Mouse (Mus musculus): ENCODE results near the gene Grhl3.

Gene Grhl3

DNA sequence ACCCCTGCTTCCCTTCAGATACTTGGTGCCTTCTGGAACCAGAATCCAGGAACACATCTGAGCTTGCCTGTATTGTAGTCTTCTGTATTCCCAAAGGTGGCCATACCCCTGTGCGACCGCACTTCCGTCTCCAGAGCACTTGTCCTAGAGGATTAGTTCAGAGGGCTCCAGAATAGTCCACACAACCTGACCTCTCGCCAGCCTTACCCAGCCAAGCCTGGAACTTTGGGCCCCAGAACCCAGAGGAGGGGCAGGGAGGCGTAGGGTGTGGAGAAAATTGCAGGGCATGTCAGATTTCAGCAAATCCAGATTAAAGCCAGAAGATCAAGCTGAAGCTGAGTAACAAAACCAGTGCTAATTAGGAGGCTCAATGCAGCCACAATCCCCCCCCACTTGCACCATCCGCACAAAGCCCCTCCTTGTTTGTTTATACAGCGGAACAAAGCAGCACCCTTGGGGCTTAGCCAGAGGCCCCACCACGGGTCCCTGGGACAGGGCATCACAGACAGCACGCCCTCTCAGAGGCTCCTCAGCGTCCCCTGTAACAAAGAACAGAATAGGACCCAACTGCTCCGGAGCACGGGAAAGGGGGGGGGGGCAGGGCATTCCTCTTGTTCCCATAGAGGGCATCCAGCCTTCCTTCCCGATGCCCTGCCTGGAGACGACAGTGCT lies 47.3 kb downstream of the Grhl3 start:
- DNase-seq: no peak

DNA sequence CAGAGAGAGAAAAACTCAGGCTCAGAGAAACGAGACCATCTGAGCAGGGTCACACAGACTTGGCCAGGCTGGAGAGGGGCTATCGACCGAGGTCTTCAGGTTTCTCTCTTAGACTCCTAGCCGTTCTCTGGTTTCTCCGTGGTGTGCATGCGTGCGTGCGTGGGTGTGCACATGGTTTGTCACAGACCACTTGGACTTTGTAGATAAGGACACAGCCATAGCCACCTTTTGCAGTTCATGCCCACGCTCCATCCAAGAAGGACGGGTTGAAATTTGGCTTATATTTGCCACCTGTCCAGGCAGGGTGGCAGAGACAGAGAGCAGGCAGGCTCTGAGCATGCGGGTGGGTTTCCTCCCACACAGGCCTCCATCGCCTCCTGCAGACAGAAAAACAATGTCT lies 48.4 kb downstream of the Grhl3 start:
- no peak for DNase-seq

DNA sequence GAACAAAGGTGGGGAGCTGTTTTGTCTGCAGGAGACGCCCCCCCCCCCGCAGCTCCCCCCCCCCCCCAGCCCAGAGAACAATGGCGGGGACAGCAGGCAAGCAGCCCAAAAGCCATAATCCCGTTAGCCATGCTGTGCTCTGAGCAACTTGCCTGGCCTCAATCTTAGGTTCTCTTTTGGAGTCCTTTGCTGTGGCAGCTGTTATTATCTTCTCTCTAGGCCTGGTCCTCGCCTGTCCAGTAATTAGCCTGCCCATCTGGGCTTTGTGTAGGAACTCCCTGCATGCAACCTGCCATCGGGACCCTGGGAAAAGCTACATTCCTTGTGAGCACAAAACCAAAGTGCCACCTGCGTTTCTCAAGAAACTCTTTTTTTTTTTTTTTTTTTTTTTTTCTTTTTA lies 49.5 kb downstream of the Grhl3 start:
- DNase-seq: peak in 1 of 2 experiments; percentile 6

DNA sequence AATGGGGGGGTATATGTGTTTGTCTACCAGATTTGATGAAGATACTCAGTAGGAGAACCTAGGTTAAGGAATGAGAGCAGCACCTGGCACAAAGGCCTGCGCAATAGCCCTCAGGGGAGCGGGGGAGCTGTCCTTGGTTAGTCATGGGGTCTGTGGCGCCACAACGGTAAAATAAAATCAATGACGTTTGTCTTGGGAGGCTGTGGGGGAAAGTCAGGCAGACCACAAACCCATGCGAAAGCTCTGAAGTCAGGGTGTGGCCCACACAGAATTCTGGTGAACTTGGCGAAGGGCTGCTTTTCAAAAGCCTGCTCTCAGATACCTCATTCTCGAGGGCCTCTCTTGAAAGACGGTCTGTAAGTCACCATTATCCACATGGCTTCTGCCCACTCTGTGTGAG lies 53.0 kb downstream of the Grhl3 start:
- no peak for DNase-seq

DNA sequence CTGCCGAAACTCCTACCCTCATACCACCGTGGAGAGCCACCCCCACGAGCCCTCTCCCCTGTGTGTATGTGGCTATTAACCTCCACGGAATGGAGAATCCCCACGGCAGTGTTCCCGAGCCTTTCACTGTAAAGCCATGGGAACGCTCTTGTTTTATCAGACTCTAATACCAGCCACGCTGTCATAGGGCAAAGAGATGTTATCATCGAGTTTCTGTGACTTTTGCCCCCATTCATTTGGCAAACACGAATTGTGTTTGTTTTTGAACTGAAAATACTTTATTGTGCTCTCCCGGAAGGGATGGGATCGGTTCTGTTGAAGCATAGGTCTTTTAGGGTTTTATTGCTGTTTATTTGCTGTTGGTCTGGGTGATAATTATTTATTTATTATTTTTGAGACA lies 55.3 kb downstream of the Grhl3 start:
- DNase-seq: peak in 1 of 2 experiments; percentile 28

DNA sequence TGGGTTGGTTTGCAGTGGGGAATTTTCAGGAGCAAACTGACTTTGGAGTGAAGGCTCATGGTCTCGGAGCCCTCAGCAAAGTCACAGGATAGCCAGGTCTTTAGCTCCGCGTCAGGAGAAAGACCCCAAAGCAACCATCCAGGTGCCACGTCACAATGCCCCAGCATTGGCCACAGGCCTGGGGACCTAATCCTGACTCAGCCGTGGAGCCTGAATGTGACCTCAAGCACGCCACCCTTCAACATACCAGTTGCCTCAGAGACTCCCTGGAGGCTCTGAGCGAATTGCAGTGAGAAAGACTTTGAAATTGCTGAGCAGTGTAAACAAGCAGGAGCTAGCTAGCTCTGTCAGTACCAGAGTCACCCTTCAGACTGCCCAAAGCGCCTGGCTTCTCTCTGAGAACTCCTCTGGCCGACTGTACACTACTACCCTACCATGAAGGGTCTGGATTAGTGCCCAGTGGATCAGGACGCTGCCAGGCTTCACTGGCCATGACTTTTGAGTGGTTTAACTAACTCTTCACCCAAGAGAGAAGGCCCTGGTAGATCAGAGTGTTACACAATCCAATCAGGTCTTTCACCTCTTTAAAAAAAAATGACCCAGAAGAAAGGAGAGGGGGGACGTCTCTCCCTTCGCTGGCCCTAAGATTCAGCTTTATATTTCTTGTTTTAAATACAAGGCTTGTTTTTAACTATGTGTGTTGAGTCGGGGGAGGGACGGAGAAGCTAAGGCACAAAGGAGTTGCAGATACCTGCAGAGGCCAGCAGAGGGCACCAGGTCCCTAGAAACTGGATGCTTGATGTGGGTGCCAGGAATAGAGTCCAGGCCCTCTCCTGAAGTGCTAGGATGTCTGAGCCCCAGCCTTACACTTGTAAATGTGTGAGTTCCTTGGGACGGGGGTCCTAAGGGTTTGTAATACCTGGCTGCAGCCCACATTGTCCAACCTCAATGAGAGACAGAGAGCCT lies 56.8 kb downstream of the Grhl3 start:
- DNase-seq: peak; percentile 72 to 87

DNA sequence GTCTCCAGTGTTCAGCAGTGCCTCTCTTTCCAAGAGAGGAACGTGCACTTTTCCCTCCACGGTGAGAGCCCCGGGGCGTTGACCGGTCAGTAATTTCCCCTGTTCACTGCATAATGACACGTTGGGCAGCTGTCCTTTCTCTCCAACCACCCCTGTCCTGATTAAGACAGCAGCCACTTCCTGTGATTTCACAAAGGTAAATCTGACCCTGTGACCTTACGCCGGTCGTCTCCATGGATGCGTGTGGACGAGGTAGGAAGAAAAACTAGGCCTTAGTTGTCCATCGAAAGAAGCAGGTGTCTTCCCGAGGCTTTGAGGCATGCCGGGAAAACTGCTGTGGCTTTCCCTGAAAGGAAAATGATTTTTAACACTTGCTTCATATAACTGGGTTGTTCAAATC lies 58.5 kb downstream of the Grhl3 start:
- peak in 1 of 2 experiments; percentile 12 for DNase-seq

DNA sequence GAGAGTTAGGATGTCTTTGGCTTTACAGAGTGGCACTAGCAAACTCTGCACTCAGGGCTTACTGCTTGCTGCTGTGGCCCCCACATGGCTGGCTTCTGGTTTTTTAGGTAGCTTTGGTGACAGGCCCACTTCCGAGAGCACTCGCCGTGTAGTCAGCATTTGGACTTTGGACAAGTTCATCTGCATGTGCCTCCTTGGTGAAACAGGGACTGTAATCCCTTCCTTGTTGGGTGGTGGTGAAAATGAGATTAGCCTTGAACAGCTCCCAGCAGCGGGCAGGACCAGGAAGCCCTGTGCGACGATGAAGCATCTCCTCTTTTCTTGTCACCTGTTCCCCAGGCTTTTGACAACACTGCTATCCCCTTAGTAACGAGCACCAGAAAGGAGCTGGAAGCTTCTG lies 59.6 kb downstream of the Grhl3 start:
- DNase-seq: peak; percentile 20 to 45

DNA sequence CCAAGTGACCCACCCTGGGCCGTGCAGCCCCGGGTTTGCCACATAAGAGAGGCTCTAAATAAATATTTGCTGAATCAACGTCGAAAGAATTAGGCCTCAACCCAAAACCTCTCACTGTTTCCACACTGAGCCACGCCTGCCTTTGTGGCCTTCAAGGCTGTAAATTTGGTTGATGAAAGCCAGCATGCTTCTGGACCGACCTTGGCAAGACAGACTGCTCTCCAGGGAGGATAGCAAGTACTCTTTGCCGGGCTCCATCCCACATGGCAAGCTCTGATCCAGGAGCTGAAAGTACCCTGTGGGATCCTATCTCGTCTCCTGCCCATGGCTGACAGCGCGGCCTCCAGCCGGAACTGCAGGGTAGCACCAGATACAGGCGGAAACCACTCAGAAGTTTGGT lies 63.9 kb downstream of the Grhl3 start:
- DNase-seq: peak in 1 of 2 experiments; percentile 36

DNA sequence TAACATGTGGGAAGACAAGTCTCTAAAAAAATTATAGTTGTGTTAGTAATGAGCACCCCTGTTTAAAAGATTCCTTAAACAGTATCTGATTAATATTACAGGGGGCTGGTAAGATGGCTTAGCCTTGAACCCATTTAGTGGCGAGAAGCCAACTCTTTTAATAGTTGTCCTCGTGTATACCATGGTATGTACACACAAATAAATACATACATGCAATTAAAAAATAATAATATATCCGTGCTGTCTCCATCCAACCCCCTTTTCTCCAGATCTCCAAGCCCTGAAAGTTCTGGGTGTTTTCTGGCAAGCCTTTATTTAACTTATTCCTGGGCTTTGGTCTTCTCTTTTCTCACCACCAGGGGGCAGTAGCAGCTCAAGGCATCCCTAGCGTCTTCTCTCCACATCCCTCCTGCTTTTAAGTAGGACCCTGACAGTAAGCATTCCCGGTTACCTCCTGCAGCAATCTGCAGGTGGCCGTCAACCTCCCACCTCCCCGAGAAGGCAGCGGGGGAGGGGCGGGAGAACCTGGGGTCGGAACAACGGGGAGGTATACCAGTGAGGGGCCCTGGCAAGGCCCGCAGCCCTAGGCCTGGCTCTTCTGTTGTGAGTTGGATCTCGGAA lies 64.9 kb downstream of the Grhl3 start:
- DNase-seq: peak; percentile 61 to 84

DNA sequence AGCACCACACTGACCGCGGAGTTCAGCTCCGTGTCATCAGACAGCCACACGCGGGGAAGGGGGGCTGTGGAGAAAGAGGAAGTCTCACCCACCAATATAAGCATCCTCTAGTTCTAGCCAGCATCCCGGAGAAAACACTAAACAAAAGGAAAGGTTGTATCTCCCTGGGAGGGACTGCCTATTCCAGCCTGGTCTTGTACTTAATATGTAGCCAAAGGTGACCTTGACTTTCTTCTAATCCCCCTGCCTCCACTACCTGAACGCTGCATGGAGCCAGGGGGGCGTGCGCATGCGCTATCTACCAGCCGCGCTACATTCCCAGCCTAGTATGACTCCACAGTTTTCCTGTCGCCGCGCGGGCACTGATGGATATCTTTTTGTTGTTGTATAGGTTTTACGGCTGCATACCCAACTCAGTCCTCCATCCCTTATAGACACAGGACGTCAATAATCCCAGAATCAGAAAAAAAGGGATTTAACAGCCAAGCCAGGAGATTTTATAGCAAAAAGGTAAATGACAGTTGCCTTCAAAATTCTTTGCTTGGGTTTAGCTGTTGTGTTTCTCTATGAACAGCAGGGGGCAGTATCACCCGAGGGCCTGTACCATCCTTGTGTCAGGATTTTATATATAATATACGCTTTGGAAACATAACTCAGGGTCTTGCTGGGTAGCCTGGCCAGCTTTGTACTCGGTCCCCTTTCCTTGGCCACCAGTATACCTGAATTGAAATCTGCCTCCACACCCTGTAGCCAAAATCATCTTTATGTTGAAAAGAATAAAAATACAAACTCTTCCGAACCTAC lies 65.7 kb downstream of the Grhl3 start:
- DNase-seq: peak; percentile 46 to 56

DNA sequence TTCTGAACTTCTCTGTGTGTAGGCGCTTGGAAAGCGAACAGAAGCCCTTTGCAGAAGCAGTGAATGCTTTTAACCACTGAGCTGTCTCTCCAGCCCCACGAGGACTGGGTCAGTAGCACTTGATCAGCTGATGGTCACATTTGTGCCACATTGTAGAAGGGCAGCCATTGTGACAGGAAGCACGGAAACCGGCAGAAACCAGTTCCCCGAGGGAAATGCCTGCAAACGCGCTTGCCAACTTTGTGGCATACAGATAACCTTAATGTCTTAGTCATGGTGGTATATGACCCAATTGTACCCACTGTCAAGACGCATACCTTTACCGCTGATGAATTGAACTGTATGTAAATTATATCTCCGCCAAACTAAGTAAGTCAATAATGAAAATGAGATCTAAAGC lies 67.6 kb downstream of the Grhl3 start:
- peak; percentile 50 to 63 for DNase-seq

DNA sequence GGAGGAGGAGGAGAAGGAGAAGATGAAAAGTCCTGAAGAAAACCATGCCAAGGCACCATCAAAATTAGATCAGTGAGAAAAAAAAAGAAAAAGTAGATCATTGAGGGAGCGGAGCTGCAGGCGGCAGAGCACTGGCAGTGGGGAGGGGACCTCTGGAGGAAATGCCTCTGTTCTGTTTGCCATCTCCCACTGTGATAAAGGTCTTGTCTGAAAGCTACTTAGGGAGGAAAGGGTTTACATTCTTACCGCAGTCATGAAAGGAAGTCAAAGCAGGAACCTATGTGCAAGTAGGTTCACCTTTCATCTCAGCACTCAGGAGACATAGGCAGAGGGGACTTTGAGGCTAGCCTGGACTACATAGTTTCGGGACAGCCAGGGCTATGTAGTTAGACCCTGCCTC lies 71.8 kb downstream of the Grhl3 start:
- no peak for DNase-seq

DNA sequence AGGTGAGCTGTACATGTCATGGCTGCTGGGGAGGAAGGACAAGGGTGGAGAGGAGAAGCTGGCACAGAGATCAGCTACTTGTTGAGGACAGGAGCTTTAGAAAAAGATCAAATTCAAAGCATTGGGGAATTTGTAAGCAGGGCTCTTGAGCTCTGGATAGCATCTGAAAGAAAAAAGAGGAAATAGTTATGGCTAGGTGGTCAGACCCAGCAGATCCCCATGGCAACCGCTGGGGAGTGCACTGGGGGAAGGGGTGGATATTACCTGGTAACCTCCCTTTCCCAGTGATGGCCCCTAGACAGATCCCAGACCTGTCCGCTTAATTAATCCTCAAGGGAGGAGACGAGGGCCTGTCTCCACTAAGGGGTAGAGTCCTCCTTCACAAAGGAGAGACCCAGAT lies 73.6 kb downstream of the Grhl3 start:
- no peak for DNase-seq

DNA sequence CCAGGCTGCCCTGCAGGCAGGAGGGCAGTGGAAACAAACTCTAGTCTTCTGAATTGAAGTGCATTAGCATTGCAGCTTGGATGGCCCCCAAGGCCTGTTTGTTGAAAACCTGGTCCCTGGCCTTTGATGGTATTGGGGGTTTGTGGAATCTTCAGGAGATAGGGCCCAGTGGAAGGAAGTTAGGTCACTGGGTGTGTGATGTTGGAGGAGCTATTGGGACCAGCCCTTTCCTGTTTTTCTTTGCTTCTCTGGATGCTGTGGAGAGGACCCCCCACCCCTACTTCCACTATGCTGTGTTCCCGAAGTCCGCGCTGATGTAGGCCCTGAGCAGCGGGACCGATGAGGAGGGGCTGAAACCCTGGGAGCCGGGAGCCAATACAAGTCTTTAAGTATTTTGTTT lies 75.3 kb downstream of the Grhl3 start:
- DNase-seq: no peak

DNA sequence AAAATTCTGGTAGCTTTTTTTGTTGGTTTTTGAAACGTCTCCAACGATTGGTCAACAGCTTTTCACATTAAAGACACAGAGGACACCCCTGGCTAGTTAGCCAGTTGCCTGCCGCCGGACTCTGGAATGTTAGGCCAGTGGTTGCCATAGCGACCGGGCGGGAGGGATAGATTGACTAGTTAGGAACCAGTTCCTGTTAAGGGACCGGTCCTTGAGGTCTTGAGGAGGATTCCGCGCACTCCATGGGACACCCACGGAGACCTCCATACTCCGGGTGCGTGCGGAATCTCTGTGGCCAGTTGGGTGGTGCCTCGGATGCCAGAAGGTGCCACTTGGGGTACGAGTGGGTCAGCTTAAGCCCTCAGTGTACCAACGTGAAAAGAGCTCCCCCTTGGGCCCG lies 77.6 kb downstream of the Grhl3 start:
- DNase-seq: peak; percentile 94 to 96

DNA sequence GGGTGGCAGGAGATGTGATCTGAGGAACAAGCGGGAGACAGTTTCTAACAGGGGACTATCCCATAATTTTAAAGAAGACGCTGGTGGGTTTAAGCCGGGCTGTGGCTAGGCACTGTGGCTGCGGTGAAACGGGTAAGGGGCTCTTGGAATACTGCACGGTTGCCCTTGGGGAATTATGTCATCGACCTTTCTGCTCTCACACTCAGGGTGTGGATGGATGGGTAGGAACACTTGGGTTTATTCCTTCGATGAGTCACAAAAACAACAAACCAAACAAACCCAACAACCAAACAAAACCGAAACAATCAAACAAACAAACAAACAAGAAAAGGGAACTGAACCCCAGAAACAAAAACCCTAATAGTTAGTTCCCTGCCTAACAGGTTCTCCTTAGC lies 78.0 kb downstream of the Grhl3 start:
- peak in 1 of 2 experiments; percentile 34 for DNase-seq

DNA sequence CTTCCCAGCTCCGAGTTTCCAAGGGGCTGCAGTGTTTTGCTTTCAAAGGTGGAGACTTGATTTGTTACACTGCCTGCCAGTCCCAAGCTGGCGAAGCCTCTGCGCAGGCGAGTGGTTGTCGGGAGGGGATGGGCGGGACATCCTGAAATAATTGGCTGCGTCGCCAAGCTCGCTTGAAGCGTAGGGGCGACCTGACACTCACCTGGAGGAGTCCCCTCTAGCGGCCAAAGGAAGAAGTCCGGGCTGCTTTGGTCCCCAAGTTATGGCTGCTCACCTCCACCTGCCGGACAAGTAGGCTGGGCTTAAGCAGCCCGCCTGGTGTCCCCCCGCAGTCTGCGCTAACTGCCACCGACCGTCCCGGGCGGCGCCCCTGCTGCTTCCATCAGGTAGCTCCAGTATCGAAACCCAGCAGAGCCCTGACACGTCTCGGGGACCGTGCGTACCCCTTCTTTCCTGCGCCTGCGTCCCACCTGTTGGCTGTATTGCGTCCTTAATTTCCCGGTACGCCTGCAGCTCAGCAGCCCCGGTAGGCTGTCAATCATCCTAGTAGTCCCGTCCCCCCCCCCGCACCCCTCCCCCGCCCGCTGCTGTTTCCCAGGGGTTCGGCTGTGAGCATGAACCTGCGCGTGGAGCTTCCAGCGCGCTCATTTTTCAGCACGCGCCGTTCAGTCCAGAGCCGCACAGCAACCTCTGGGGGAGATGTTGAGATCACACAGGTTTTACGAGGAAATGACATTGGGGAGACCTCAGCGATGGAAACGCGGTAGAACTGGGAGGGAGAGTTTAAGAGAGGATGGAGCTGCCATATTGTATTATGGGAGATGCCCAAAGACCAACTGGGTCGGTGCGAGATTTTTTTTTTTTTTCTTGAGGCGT lies 78.7 kb downstream of the Grhl3 start, which contains the start of the genes Stpg1 and Nipal3:
Gene Stpg1 (plus strand): TSS at position 270 of the 876 bp plus-strand sequence.
Gene Nipal3 (minus strand): TSS at position 518 of the 876 bp plus-strand sequence.
- peak; percentile 95 to 98 for DNase-seq

DNA sequence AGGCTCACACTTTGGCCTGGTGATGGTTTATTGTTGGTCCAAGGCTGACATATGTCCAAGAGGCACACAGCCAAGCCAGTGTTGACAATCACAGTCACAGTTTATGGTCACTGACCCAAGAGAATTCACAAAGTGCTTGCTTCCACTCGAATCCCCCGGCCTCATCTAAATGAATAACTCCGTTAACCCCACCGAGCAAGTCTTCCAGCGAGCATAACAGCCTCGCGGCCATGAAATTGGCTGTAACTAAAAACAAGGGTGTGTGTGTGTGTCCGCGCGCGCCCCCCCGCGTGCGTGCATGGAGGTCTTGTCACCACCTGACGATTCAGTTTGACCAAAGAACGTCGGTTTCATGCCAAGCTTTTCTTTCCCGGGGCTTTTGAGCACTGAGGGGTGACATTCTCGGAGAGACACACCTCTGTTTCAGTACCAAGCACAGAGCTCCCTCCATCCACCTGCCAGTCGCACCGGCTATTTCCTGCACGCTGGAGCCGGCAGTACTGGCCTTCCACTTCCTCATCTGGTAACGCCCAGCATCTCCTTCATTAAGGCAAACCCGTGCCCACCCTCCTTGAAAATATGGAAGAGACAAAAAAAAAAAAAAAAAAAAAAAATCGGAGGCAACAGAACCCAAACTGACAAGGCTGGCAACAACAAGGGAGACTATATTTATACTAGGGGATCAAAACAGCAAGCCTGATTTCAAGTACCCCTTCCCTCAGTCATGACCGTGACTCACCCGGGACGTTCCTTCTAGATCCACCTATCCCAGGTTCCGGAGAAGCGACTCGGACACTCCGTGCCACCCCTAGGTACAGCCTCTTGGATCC lies 79.5 kb downstream of the Grhl3 start:
- peak; percentile 49 to 69 for DNase-seq

DNA sequence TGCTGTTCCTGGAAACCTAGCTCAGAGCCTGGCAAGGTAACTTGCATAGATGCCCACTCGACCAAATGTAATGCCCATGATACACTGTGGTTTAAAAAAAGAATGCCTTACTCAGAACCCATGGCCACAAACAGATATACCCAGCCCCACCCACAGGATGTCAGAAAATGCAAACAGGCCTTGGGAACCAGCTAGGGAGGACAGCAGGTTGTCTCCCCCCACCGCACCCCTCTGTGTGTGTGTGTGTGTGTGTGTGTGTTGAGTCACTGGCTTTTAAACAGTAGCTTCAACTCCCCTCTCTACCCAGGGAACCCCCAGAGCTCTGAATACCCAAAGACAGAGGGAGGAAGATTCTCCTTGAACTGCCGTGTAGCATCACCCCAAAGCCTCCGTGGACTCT lies 80.2 kb downstream of the Grhl3 start:
- DNase-seq: peak in 1 of 2 experiments; percentile 34
